Mouse (Mus musculus) myocyte (in vitro differentiated cells): Measurements from ENCODE around the gene Fbxo41. TPM values are rescaled to one million over a fixed set of nuclear protein-coding genes. Genes with fewer than 3 reads are reported as not detected.

Experiments
- H3K27me3 ChIP-seq: one replicate; pipeline ENCODE4 v1.6.1; 2011; ENCODE audit not compliant: control insufficient read depth, insufficient read depth, insufficient read length
- H3K36me3 ChIP-seq: one replicate; pipeline ENCODE4 v1.6.1; 2011; ENCODE audit not compliant: control insufficient read depth, insufficient read depth
- H3K4me2 ChIP-seq: one replicate; pipeline ENCODE4 v1.6.1; 2011; ENCODE audit warnings: low read depth, control low read depth
- H3K4me3 ChIP-seq: one replicate; pipeline ENCODE4 v1.5.1; 2011; ENCODE audit warnings: mild to moderate bottlenecking, control low read depth, moderate library complexity
- H3K79me2 ChIP-seq: one replicate; pipeline ENCODE4 v1.6.1; 2011; ENCODE audit not compliant: control insufficient read depth, insufficient read depth
- H3ac ChIP-seq: one replicate; pipeline ENCODE4 v1.6.1; 2011; ENCODE audit not compliant: control insufficient read depth, insufficient read length
- CEBPB ChIP-seq: IDR thresholded peaks from 2 replicates; pipeline ENCODE4 v1.6.1; 2011; ENCODE audit warnings: mild to moderate bottlenecking, moderate library complexity; ENCODE audit not compliant: poor library complexity, insufficient read depth, severe bottlenecking
- E2F4 ChIP-seq: IDR thresholded peaks from one replicate; pipeline ENCODE4 v1.6.1; 2011; ENCODE audit warnings: mild to moderate bottlenecking, control low read depth, moderate library complexity; ENCODE audit not compliant: insufficient read depth
- MAX ChIP-seq: IDR thresholded peaks from one replicate; pipeline ENCODE4 v1.6.1; 2011; ENCODE audit warnings: low read depth, mild to moderate bottlenecking, control low read depth
- MYOD1 ChIP-seq, 3 experiments: IDR thresholded peaks; one replicate each; pipeline ENCODE4 v1.6.1; 2011; ENCODE audit warnings: control low read depth in 2 of 3, low read depth in 2 of 3, mild to moderate bottlenecking in 2 of 3, moderate library complexity in 1 of 3; ENCODE audit not compliant: insufficient read length in 2 of 3, control insufficient read depth in 1 of 3
- MYOG ChIP-seq, 3 experiments: IDR thresholded peaks; one replicate each; pipeline ENCODE4 v1.6.1; 2011; ENCODE audit warnings: control low read depth in 2 of 3, low read depth in 2 of 3, mild to moderate bottlenecking in 2 of 3; ENCODE audit not compliant: insufficient read length in 2 of 3, control insufficient read depth in 1 of 3, insufficient read depth in 1 of 3
- POLR2A ChIP-seq: IDR thresholded peaks from one replicate; pipeline ENCODE4 v1.6.1; 2011; ENCODE audit warnings: low read depth, mild to moderate bottlenecking, control low read depth, moderate library complexity; ENCODE audit not compliant: insufficient read length
- POLR2AphosphoS2 ChIP-seq: IDR thresholded peaks from one replicate; pipeline ENCODE4 v1.6.1; 2011; ENCODE audit warnings: low read depth, control low read depth; ENCODE audit not compliant: insufficient read length
- REST ChIP-seq: IDR thresholded peaks from one replicate; pipeline ENCODE4 v1.6.1; 2011; ENCODE audit warnings: mild to moderate bottlenecking, control low read depth, moderate library complexity; ENCODE audit not compliant: insufficient read depth, insufficient read length
- SRF ChIP-seq: IDR thresholded peaks from one replicate; pipeline ENCODE4 v1.6.1; 2011; ENCODE audit warnings: low read depth; ENCODE audit not compliant: control insufficient read depth, insufficient read length
- TCF12 ChIP-seq: IDR thresholded peaks from one replicate; pipeline ENCODE4 v1.6.1; 2011; ENCODE audit warnings: mild to moderate bottlenecking, control low read depth; ENCODE audit not compliant: poor library complexity, insufficient read depth, severe bottlenecking
- TCF3 ChIP-seq: IDR thresholded peaks from one replicate; pipeline ENCODE4 v1.6.1; 2011; ENCODE audit warnings: low read depth, control low read depth; ENCODE audit not compliant: insufficient read length
- USF1 ChIP-seq: IDR thresholded peaks from one replicate; pipeline ENCODE4 v1.6.1; 2011; ENCODE audit warnings: low read depth, mild to moderate bottlenecking, control low read depth, moderate library complexity
- polyA plus RNA-seq: library from polyadenylated mRNA; unstranded; fragments of >200 nt; fragmentation: generic; extraction: Trizol; gene quantifications from one replicate; pipeline ENCODE4 v1.2.1, GENCODE M21; 2012; ENCODE audit warnings: missing spikeins

Fbxo41 gene
- polyA plus RNA-seq, 1 experiment = not detected

DNA sequence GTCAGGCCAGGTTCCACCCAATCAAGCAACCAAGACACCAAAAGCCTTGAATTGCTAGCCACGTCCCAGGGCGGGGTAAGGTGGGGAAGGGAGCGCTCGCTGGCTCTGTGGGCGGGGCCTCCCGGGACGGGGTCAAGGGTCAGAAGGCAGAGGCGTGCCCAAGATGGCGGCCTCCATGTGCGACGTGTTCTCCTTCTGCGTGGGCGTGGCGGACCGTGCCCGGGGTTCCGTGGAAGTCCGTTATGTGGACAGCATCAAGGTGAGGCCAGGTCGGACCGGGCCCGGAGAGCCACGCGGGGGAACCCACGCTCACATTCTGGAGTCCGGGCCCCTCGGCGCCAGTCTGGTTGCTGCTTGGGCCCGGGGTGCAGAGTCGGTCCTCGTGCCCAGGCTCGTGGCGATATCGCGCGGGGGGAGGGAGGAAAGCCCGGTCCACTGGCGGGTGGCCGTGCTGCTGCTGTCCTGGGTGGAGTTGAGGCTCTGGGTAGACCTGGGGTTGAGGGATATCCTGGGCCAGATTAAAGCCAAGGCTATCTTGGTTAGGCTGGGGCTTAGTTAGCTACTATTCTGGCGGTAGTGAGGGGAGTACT lies 70.9 kb downstream of the Fbxo41 start, which contains the start of gene Smyd5:
Smyd5 (plus strand) TSS at position 148 of the 590 bp plus-strand sequence.
- Histone ChIP-seq H3K4me2 (peak within 1 kb of the TSS; percentile 76), H3K79me2 (peaks cover 39% of the 10 kb centered on the region), H3K36me3 (no peaks in the 10 kb centered on the region), H3K4me3 (peak within 1 kb of the TSS; percentile 57), H3ac (peak within 1 kb of the TSS; percentile 16), H3K27me3 (peaks cover 9% of the 10 kb centered on the region)
- TF ChIP-seq POLR2AphosphoS2 (peak; percentile 77), CEBPB (no peak), E2F4 (no peak), MYOG (IDR thresholded peaks at IDR 0.05; ENCODE audit: control insufficient read depth in 1 of 3, insufficient read depth in 1 of 3, insufficient read length in 2 of 3, low read depth in 2 of 3) (peak in 1 of 3 experiments; percentile 14), TCF3 (no peak), MAX (peak; percentile 58), MYOD1 (IDR thresholded peaks at IDR 0.05; ENCODE audit: control insufficient read depth in 1 of 3, insufficient read length in 2 of 3, low read depth in 2 of 3) (no peak), POLR2A (peak; percentile 85), SRF (no peak), TCF12 (no peak), REST (no peak), USF1 (no peak)

DNA sequence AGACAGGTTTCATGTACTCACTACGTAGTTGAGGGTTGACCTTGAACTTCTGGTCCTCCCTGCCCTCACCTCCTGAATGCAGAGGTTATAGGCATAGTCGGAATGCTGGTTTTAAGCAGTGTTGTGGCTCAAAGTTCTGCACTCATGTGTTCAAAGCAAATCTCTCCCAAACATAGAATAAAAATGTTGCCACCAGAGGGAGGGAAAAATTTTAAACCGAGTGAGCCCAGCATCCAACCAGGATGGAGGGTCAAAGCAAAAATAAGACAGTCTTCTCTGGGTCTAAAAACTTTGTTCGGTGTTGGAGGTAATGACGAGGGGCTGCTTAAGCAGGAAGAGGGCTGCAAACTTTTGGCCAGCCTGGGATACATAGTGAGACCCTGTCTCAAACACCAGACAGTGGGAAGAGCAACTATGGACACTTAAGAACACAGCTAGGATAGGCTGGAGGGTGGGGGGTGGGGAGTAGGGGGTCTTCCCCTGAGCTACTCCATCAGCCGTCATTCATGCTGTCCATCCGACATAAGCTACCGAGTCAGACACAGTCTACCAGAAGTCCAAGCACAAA lies 71.4 kb downstream of the Fbxo41 start:
- Histone ChIP-seq H3K4me2 (peak overlapping the region; percentile 76), H3K27me3 (peaks cover 9% of the 10 kb centered on the region), H3K79me2 (peaks cover 34% of the 10 kb centered on the region), H3ac (peak overlapping the region; percentile 16), H3K36me3 (no peaks in the 10 kb centered on the region), H3K4me3 (peak overlapping the region; percentile 57)
- no peak for TF ChIP-seq E2F4
- TF ChIP-seq MAX = no peak
- no peak for TF ChIP-seq SRF
- no peak for TF ChIP-seq USF1
- no peak for TF ChIP-seq REST
- TF ChIP-seq TCF12 = no peak
- no peak for TF ChIP-seq POLR2A
- TF ChIP-seq CEBPB = no peak
- no peak for TF ChIP-seq MYOG (IDR thresholded peaks at IDR 0.05; ENCODE audit: control insufficient read depth in 1 of 3, insufficient read depth in 1 of 3, insufficient read length in 2 of 3, low read depth in 2 of 3)
- no peak for TF ChIP-seq MYOD1 (IDR thresholded peaks at IDR 0.05; ENCODE audit: control insufficient read depth in 1 of 3, insufficient read length in 2 of 3, low read depth in 2 of 3)

GRCm38 (mm10) chr6:85423836-85424379 lies 78.9 kb downstream of the Fbxo41 start, which contains the start of gene Noto:
TSS of gene Noto (plus strand) at chr6:85423886.
- peaks cover 45% of the 10 kb centered on the region for H3K27me3 ChIP-seq
- no peak within 1 kb of the TSS for H3K4me2 ChIP-seq
- TF ChIP-seq MYOD1 (IDR thresholded peaks at IDR 0.05; ENCODE audit: control insufficient read depth in 1 of 3, insufficient read length in 2 of 3, low read depth in 2 of 3) (no peak), POLR2A (no peak), CEBPB (no peak), USF1 (no peak), MYOG (IDR thresholded peaks at IDR 0.05; ENCODE audit: control insufficient read depth in 1 of 3, insufficient read depth in 1 of 3, insufficient read length in 2 of 3, low read depth in 2 of 3) (no peak), TCF12 (no peak), E2F4 (no peak), POLR2AphosphoS2 (no peak), REST (no peak), SRF (no peak), MAX (no peak), TCF3 (no peak)

More at GRCm38 (mm10) chr6:85423836-85424379, 78.9 kb downstream of the Fbxo41 start, which contains the start of gene Noto:
- Histone ChIP-seq H3ac (no peak within 1 kb of the TSS), H3K4me3 (no peak within 1 kb of the TSS), H3K36me3 (no peaks in the 10 kb centered on the region), H3K79me2 (no peaks in the 10 kb centered on the region)

Other genes with a start within 250 kb of the Fbxo41 start
- 2.0 TPM for gene Sfxn5, start 169.6 kb downstream of the Fbxo41 start, polyA plus RNA-seq
- 24.8 TPM for gene Rab11fip5, start 128.4 kb downstream of the Fbxo41 start, polyA plus RNA-seq
- gene Noto, start 79.1 kb downstream of the Fbxo41 start, polyA plus RNA-seq = not detected
- 34.6 TPM for gene Smyd5, start 71.0 kb downstream of the Fbxo41 start, polyA plus RNA-seq
- 334 TPM for gene Cct7, start 51.5 kb downstream of the Fbxo41 start, polyA plus RNA-seq
- 17.6 TPM for gene Pradc1, start 51.0 kb downstream of the Fbxo41 start, polyA plus RNA-seq
- not detected for gene Egr4, start 10.6 kb upstream of the Fbxo41 start, polyA plus RNA-seq
- 0.62 TPM for gene Alms1, start 84.5 kb upstream of the Fbxo41 start, polyA plus RNA-seq
- gene Nat8f7, start 210.2 kb upstream of the Fbxo41 start, polyA plus RNA-seq = not detected